Comparison of ENCODE assay signal across 8 mouse cellular contexts in genomic region chr1:133045861-133046440, GRCm38 (mm10). TPM values are rescaled to one million over a fixed set of nuclear protein-coding genes. Genes with fewer than 3 reads are reported as not detected.
DNase-seq lines count a peak whose midpoint lies in the region.

No protein-coding gene starts in this region.

- H3K4me3 ChIP-seq in hindbrain, embryonic 10.5 days, result peak overlapping the region; percentile 95

- under 1% methylated on average over 70 of the region's 71 CpGs for WGBS in hindbrain, embryonic 10.5 days

- H3K9me3 ChIP-seq in hindbrain, embryonic 10.5 days, result no peaks in the 10 kb centered on the region

- 0 out of 2 replicates have a peak, but pooled peaks cover 4% of the 10 kb centered on the region for H3K36me3 ChIP-seq in hindbrain, embryonic 10.5 days

- peak overlapping the region; percentile 99 for H3K27ac ChIP-seq in hindbrain, embryonic 10.5 days

- peak; percentile 84 for DNase-seq in MN1 (ENCODE audit: low spot score)
- DNase-seq in cerebellum, adult 9-11 months, result peak; percentile 85
- DNase-seq in frontal cortex, postnatal 10 days (ENCODE audit: low spot score in 2 of 2), result peak; percentile 59 to 70
- peak; percentile 84 for DNase-seq in hindbrain, embryonic 10.5 days (ENCODE audit: low spot score)
- DNase-seq in layer of hippocampus, postnatal 10 days (ENCODE audit: low spot score in 2 of 2), result peak; percentile 77 to 85
- peak; percentile 85 for DNase-seq in lung, postnatal 10 days
- peak; percentile 67 for DNase-seq in ovary, postnatal 14 days (ENCODE audit: low spot score)
- peak; percentile 60 to 72 for DNase-seq in thymus, postnatal 10 days (ENCODE audit: low spot score in 2 of 2)

- H3K4me1 ChIP-seq in hindbrain, embryonic 10.5 days (replicated peaks), result peaks cover 60% of the 10 kb centered on the region

- H3K27me3 ChIP-seq in hindbrain, embryonic 10.5 days (ENCODE audit: insufficient read depth, poor library complexity, severe bottlenecking), result no peaks in the 10 kb centered on the region

RNA-seq across cellular contexts. Expression of gene Pik3c2b, which starts 0.5 kb away (rescaled TPM):
- 16.8 and 20.8 TPM in 2 replicates for polyA plus RNA-seq in hindbrain, embryonic 10.5 days (2016; fragmentation: Nextera tagmentation; extraction: Ambion mirVana)
- total RNA-seq in layer of hippocampus, postnatal 10 days (2021), result 10 to 100 TPM; 27.1 to 28.0 TPM

RNA-seq across cellular contexts. Expression of gene Mdm4, which starts 15.6 kb away (rescaled TPM):
- 31.9 and 36.3 TPM in 2 replicates for polyA plus RNA-seq in hindbrain, embryonic 10.5 days (2016; fragmentation: Nextera tagmentation; extraction: Ambion mirVana)
- total RNA-seq in layer of hippocampus, postnatal 10 days (2021), result 10 to 100 TPM; 93.0 to 99.9 TPM

Comparison
In these comparisons a context has a peak if more than half of its experiments do, and no peak if none do; other contexts are left out.
1. Peak in every context shown above with its lines: DNase-seq, H3K4me3 ChIP-seq and H3K27ac ChIP-seq.